Mouse (Mus musculus): Measurements from ENCODE around the gene Acoxl. TPM values are rescaled to one million over a fixed set of nuclear protein-coding genes. Genes with fewer than 3 reads are reported as not detected.

Gene Acoxl
- polyA plus RNA-seq, 1 experiment = 0.25 TPM

- no peaks in the 10 kb centered on the region for H3K36me3 ChIP-seq (ENCODE audit: control insufficient read depth, insufficient read depth, low read length)
- DNase-seq (ENCODE audit: low read depth in 1 of 2, low spot score in 2 of 2) = no peak
Observed at GRCm38 (mm10) chr2:127990856-127991479, 152.3 kb downstream of the Acoxl start.

DNA sequence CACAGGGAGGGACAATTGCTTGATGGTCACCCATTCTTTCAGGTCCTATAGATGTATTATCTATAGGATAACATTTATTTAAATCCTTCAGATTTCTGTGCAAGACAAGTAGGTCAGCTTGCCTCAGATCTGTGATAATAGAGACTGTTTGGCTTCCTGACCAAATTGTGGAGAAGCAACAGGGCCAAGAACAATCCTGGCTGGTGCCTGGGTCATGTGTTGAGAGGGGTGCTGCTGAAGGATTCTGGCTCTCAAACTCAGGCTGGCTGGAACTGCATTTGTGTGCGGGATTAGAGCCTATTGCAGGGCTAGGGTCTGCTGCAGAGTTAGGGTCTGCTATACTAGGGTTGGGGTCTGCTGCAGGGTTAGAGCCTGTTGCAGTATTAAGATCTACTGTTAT, 153.0 kb downstream of the Acoxl start:
- DNase-seq (ENCODE audit: low read depth in 1 of 2, low spot score in 2 of 2) = no peak
- Histone ChIP-seq H3K27me3 (ENCODE audit: control insufficient read depth, insufficient read depth, low read length) (no peaks in the 10 kb centered on the region), H3K4me3 (ENCODE audit: extremely low read depth, insufficient read depth, insufficient read length) (no peak overlapping the region), H3K4me1 (ENCODE audit: control insufficient read depth, insufficient read depth, insufficient read length) (no peaks in the 10 kb centered on the region), H3K27ac (ENCODE audit: insufficient read depth, low read length) (no peak overlapping the region), H3K36me3 (ENCODE audit: control insufficient read depth, insufficient read depth, low read length) (no peaks in the 10 kb centered on the region)
- TF ChIP-seq CTCF (IDR thresholded peaks at IDR 0.05; ENCODE audit: extremely low read depth, insufficient read depth, insufficient read length, insufficient replicate concordance) (no peak), POLR2A (IDR thresholded peaks at IDR 0.05; ENCODE audit: low read depth, low read length) (no peak)
- WGBS = 97% methylated on average over 1 of the region's 1 CpGs

More at GRCm38 (mm10) chr2:127990856-127991479, 152.3 kb downstream of the Acoxl start:
- Histone ChIP-seq H3K27ac (ENCODE audit: insufficient read depth, low read length) (no peak overlapping the region), H3K4me3 (ENCODE audit: extremely low read depth, insufficient read depth, insufficient read length) (no peak overlapping the region), H3K4me1 (ENCODE audit: control insufficient read depth, insufficient read depth, insufficient read length) (no peaks in the 10 kb centered on the region), H3K27me3 (ENCODE audit: control insufficient read depth, insufficient read depth, low read length) (no peaks in the 10 kb centered on the region)
- TF ChIP-seq CTCF (IDR thresholded peaks at IDR 0.05; ENCODE audit: extremely low read depth, insufficient read depth, insufficient read length, insufficient replicate concordance) = no peak
- no peak for TF ChIP-seq POLR2A (IDR thresholded peaks at IDR 0.05; ENCODE audit: low read depth, low read length)
- WGBS = 78% methylated on average over 6 of the region's 6 CpGs

- peak overlapping the region; percentile 51 for H3K27ac ChIP-seq (ENCODE audit: insufficient read depth, low read length)
- WGBS = 21% methylated on average over 17 of the region's 17 CpGs
- peak in 1 of 2 experiments; percentile 86 for DNase-seq (ENCODE audit: low read depth in 1 of 2, low spot score in 2 of 2)
Observed at GRCm38 (mm10) chr2:128008662-128009423, 170.2 kb downstream of the Acoxl start.

GRCm38 (mm10) chr2:128014613-128015012, 175.9 kb downstream of the Acoxl start:
- Histone ChIP-seq H3K27me3 (ENCODE audit: control insufficient read depth, insufficient read depth, low read length) (no peaks in the 10 kb centered on the region), H3K4me3 (ENCODE audit: extremely low read depth, insufficient read depth, insufficient read length) (no peak overlapping the region), H3K36me3 (ENCODE audit: control insufficient read depth, insufficient read depth, low read length) (no peaks in the 10 kb centered on the region), H3K4me1 (ENCODE audit: control insufficient read depth, insufficient read depth, insufficient read length) (no peaks in the 10 kb centered on the region), H3K27ac (ENCODE audit: insufficient read depth, low read length) (no peak overlapping the region)
- TF ChIP-seq CTCF (IDR thresholded peaks at IDR 0.05; ENCODE audit: extremely low read depth, insufficient read depth, insufficient read length, insufficient replicate concordance) (no peak), POLR2A (IDR thresholded peaks at IDR 0.05; ENCODE audit: low read depth, low read length) (no peak)
- 36% methylated on average over 2 of the region's 2 CpGs for WGBS
- peak; percentile 18 to 23 for DNase-seq (ENCODE audit: low read depth in 1 of 2, low spot score in 2 of 2)

More at GRCm38 (mm10) chr2:128008662-128009423, 170.2 kb downstream of the Acoxl start:
- H3K4me3 ChIP-seq (ENCODE audit: extremely low read depth, insufficient read depth, insufficient read length) = no peak overlapping the region
- H3K27me3 ChIP-seq (ENCODE audit: control insufficient read depth, insufficient read depth, low read length) = no peaks in the 10 kb centered on the region
- no peak for TF ChIP-seq CTCF (IDR thresholded peaks at IDR 0.05; ENCODE audit: extremely low read depth, insufficient read depth, insufficient read length, insufficient replicate concordance)
- TF ChIP-seq POLR2A (IDR thresholded peaks at IDR 0.05; ENCODE audit: low read depth, low read length) = no peak
- no peaks in the 10 kb centered on the region for H3K36me3 ChIP-seq (ENCODE audit: control insufficient read depth, insufficient read depth, low read length)
- no peaks in the 10 kb centered on the region for H3K4me1 ChIP-seq (ENCODE audit: control insufficient read depth, insufficient read depth, insufficient read length)

GRCm38 (mm10) chr2:128015602-128016001, 176.9 kb downstream of the Acoxl start:
- no peak for DNase-seq (ENCODE audit: low read depth in 1 of 2, low spot score in 2 of 2)
- TF ChIP-seq POLR2A (IDR thresholded peaks at IDR 0.05; ENCODE audit: low read depth, low read length) (no peak), CTCF (IDR thresholded peaks at IDR 0.05; ENCODE audit: extremely low read depth, insufficient read depth, insufficient read length, insufficient replicate concordance) (no peak)
- no peak overlapping the region for H3K27ac ChIP-seq (ENCODE audit: insufficient read depth, low read length)
- 91% methylated on average over 8 of the region's 8 CpGs for WGBS
- H3K27me3 ChIP-seq (ENCODE audit: control insufficient read depth, insufficient read depth, low read length) = no peaks in the 10 kb centered on the region
- no peaks in the 10 kb centered on the region for H3K4me1 ChIP-seq (ENCODE audit: control insufficient read depth, insufficient read depth, insufficient read length)
- no peak overlapping the region for H3K4me3 ChIP-seq (ENCODE audit: extremely low read depth, insufficient read depth, insufficient read length)
- H3K36me3 ChIP-seq (ENCODE audit: control insufficient read depth, insufficient read depth, low read length) = no peaks in the 10 kb centered on the region

DNA sequence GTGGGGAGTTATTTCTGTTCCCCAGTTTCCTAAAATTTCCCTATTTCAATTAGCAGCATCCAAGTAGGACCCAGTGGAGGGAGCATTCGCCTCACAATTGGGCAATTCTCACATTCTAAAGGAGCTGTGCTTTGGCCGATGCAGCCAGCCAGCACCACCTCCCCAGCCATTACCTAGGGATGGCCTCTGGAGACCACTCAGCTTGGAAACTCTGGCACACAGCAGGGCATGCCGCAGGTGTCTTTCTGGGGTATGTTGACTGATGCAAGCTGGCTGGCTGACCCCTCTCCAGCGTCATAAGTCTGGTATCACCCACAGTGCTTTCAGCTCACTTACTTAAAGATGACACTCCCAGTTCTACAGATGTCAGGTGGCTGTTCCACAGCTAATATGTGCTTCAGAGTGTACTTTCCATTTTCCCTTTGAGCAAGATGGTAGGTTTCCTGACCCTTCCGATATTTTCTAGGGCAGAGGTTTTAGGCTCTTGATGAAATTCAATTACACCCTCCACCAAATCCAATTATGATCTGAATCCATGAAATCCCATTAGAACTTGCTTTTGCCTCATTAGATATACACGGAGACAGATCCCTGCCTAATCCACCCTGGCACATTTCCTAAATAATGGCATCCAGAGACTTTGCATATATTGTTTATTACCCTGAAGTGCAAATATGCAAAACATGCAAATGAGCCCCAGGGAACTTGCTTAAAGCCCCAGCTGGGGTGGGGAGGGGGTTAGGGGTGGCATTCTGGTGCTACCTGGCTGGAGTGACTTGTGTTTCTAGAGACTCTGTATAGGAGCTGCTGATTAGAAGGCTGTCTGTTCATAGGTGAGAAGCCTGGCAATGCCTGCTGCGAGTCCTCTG, 181.6 kb downstream of the Acoxl start:
- no peaks in the 10 kb centered on the region for H3K27me3 ChIP-seq (ENCODE audit: control insufficient read depth, insufficient read depth, low read length)
- H3K27ac ChIP-seq (ENCODE audit: insufficient read depth, low read length) = no peak overlapping the region
- no peak overlapping the region for H3K4me3 ChIP-seq (ENCODE audit: extremely low read depth, insufficient read depth, insufficient read length)
- H3K4me1 ChIP-seq (ENCODE audit: control insufficient read depth, insufficient read depth, insufficient read length) = no peaks in the 10 kb centered on the region; the same call in 1 of the 2 replicates
- DNase-seq (ENCODE audit: low read depth in 1 of 2, low spot score in 2 of 2) = no peak
- WGBS = 85% methylated on average over 7 of the region's 7 CpGs
- TF ChIP-seq CTCF (IDR thresholded peaks at IDR 0.05; ENCODE audit: extremely low read depth, insufficient read depth, insufficient read length, insufficient replicate concordance) (no peak), POLR2A (IDR thresholded peaks at IDR 0.05; ENCODE audit: low read depth, low read length) (no peak)
- H3K36me3 ChIP-seq (ENCODE audit: control insufficient read depth, insufficient read depth, low read length) = no peaks in the 10 kb centered on the region
